Mouse (Mus musculus): ENCODE measurements at regions not wholly inside any gene's neighbourhood (a gene's known extent, or its start where the extent isn't known, plus 50 kb on each side); places are given as distances from the start of the nearest gene placed in this dataset.

DNA sequence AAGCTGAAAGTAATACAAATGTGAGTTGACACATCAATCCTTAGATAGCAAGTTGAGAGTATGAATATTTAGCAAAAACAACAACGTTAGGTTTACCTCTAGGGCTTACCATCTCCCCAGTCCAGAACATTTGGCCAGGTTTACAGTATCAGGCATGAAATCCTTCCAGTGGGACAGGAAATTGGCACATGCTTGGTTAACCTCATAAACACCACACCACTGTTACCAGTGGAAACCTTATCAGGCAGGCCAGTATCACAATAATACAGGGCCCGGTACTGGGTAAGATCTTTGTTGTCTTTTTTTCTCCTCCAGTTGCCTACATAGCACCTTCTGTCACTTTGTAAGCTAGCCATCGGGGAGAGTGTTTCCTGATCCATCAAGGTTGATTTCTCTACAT is 101.7 kb upstream of the Slc13a1 start:
- no peak for DNase-seq (ENCODE audit: low read depth, low spot score)

DNA sequence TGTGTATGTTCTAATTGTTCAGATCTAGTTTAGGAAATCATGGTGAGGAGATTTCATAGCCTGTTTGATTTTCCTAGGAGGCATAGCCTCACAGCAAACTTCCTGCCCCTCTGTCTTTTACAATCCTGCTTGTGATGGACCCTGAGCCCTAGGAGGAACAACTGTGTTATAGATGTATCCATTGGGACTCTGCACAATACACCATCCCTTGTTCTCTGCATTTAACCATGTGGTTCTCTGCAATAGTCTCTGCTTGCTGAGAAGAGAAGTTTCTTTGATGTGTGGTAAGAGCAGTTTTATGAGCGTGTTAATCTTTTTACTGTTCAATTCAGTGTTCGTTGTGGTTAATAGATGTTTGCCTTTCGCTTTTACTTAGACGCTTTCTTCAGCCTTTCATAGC is 95.9 kb upstream of the Slc13a1 start:
- DNase-seq (ENCODE audit: low read depth, low spot score) = no peak

DNA sequence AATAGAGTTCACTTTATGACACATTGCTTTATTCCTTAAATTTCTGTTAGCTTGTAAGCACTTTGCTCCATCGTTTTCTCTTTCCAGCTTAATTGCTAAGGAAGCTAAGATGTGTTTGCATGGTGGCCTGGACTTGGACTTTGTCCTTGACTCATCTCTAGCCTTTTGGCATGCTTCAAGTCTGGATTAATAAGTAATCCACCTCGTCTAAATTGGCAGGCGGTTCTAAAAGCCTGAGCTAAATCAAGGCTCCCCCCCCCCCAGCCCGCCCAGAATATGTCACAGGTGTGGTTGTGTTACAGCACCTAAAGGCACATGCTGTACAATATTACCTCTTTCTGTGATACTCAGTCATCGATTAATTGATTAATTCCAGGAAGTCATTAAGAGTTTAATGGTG is 94.7 kb upstream of the Slc13a1 start:
- no peak for DNase-seq (ENCODE audit: low read depth, low spot score)

DNA sequence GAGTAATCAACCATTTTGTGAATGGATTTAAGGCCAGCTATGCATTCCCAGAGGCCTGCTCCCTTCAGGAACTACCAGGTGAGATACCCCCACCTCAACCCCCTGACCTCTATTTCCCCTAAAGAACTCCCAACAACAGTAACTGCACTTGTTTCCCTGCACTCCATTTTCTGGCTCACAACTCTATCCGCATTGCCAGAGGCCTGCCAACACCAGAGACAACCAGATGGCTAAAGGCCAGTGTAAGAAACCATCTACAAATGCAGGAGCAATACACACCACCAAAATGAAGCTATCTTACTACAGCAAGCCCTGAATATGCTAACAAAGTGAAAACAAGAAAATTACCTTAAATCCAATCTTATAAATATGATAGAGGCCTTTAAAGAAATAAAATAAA is 77.7 kb upstream of the Slc13a1 start:
- DNase-seq (ENCODE audit: low read depth, low spot score) = no peak

DNA sequence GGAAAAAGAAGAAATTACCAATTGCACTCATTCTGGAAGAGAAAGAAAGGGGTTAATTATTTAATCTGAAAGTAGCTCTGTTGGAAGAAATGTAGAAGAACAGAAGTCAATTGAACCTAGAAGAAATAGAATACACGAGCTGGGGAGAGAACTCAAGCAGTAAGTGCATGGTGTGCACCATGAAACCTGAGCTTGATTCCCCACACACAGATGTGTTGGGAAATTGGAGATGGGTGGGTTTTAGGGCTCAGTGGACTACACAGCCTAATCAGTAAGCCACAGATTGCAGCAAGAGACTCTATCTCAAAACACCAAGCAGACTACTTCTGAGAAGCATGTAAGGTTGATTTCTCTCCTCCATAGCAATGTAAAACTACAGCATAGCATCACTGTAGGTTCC is 70.6 kb upstream of the Slc13a1 start:
- no peak for DNase-seq (ENCODE audit: low read depth, low spot score)

DNA sequence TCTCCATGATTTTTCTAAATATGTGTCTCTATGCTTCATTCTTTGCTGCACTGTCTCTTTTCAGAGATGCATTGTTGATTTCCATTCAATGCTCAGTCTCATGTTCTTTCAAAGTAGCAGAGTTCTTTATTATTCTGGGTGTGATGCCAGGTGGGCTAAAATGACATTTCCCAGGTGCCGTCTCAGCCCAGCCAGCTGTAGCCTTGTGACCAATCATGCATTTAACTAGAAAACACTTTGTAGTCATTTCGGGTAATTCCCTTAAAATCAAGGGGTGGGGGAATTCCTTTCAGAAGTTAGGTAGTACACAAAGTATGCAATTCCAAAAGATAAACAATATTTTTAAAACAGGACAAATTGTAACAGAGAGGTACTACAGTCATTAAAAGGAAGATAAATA is 70.2 kb upstream of the Slc13a1 start:
- no peak for DNase-seq (ENCODE audit: low read depth, low spot score)

DNA sequence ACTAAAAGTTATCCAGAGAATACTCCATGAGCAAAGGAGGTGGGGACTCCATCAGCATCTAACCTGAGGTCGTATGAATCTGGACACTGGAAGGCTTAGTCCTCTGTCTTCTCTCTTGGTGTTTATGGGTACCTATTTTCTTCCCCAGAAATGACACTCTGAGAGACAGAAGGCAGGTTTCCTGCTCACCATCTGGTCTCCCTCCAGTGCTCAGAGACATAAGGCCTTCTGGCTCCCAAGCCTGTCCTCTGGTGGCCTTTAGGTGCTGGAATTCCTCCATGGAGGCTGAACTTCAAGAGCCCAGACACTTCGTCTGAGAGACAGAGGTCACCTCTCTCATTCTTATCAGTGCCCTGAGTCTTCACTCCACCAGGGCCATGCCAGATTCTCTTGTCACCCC is 65.7 kb upstream of the Slc13a1 start:
- DNase-seq (ENCODE audit: low read depth, low spot score) = no peak

DNA sequence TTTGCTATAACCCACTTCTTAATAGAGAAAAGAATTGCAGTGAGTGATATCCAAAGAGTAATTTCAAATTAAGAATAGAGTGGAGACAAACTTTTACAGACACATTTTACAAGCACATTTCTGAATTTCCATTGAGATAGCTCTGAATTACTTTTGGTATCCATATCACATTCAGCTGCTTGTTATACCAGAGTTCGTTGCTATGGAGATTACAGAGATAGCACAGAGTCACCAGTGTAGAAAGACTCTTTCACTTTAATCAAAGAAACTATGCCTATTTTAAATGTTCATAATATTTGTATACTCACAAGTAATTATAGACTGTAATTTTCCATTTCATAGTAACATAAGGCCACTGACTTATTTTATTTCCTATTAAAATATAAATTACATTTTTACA is 52.7 kb upstream of the Slc13a1 start:
- no peak for DNase-seq (ENCODE audit: low read depth, low spot score)

DNA sequence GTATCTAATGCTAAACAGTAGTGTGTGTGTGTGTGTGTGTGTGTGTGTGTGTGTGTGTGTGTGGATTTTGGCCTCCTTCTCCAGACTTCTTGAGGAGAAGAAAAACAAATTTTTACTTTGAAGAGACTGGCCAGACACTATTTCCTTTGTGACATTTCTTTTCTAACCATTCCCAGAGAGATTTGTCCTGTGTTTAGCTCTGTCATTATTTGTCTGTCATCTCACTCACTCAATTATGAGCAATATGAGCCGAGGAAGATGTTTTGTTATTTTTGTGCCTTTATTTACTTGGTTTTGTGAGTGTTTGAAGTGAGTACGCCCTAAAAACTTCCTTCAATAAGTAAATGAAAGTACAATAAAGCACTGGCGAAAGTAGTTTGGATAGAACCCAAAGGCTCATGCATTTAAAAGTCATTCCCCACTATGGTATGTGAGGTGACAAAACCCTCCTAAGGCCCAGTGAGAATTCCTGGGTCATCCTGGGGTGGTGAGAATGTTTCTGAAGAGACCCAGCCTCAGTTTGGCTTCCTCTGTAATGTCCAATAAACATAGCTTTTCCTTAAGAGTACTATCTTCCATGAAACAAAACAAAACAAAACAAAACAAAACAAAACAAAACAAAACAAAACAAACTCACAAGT is 52.1 kb upstream of the Slc13a1 start:
- no peak for DNase-seq (ENCODE audit: low read depth, low spot score)
